Mouse (Mus musculus): ENCODE measurements around the gene Focad.

DNA sequence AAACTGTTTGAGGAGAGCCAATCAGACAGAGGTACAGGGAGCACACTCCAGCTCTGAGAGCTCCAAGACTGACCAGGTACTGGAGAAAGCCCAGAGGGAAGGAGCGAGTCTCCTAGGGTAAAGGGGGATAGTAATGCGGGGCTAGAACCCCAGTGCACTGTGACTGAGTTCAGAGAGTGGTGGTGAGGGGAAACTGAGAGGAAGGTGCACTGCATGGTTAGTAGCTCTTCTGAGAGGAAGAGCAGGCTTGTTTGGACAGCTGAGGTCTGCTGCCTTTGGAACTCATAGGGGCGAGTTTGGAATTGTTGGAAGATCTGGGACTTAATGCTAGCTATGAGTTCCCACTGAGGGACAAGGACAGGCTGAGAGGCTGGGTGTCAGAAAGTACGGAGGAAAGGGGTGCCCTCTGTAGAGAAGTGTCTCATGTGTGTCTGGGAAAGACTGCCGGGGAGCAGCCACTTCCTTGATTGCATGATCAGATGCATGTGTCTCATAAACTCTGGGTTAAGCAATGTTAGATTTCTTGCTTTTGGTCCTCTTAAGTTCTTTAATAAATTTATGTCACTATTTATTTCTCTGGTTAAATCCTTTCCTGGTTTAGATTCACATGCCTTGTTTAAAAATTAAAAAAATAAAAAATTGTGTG lies 24.4 kb downstream of the Focad start:
- TF ChIP-seq POLR2A (IDR thresholded peaks at IDR 0.05; ENCODE audit: low read depth, low read length) (no peak), CTCF (conservative IDR thresholded peaks at IDR 0.05; ENCODE audit: insufficient read depth, insufficient read length, low read depth, low read length) (no peak)

Data from kidney, adult 2 months (tissue).